Mouse (Mus musculus) spleen, adult 2 months (tissue): ENCODE measurements around the gene Actn1. TPM values are rescaled to one million over a fixed set of nuclear protein-coding genes. Genes with fewer than 3 reads are reported as not detected.

Experiments
- DNase-seq, 2 experiments: peaks; one replicate each; pipeline versions ENCODE4 v3.0.0 to v3.0.0-alpha.2; 2012 to 2021; ENCODE audit warnings: low spot score in 2 of 2, low read depth in 1 of 2
- H3K27ac ChIP-seq: fragments of 200-500 bp; 2 replicates; pipeline ENCODE4 v1.5.1; 2012; ENCODE audit warnings: low read length, inconsistent platforms; ENCODE audit not compliant: insufficient read depth
- H3K27me3 ChIP-seq: fragments of 200-500 bp; 2 replicates; pipeline ENCODE4 v1.6.1; 2012; ENCODE audit warnings: mild to moderate bottlenecking, moderate library complexity, low read length, inconsistent platforms; ENCODE audit not compliant: control insufficient read depth, insufficient read depth
- H3K36me3 ChIP-seq: fragments of 200-500 bp; 2 replicates; pipeline ENCODE4 v1.6.1; 2012; ENCODE audit warnings: mild to moderate bottlenecking, low read length, inconsistent platforms; ENCODE audit not compliant: control insufficient read depth, insufficient read depth
- H3K4me1 ChIP-seq: fragments of 200-500 bp; 2 replicates; pipeline ENCODE4 v1.6.1; 2011; ENCODE audit warnings: inconsistent platforms; ENCODE audit not compliant: control insufficient read depth, insufficient read depth, insufficient read length
- H3K4me3 ChIP-seq: fragments of 200-500 bp; 2 replicates; pipeline ENCODE4 v1.5.1; 2011; ENCODE audit warnings: mild to moderate bottlenecking, inconsistent platforms; ENCODE audit not compliant: insufficient read depth, insufficient read length; ENCODE audit errors: extremely low read depth
- CTCF ChIP-seq: fragments of 200-500 bp; IDR thresholded peaks from 2 replicates; pipeline ENCODE4 v1.5.1; 2011; ENCODE audit warnings: mild to moderate bottlenecking, inconsistent platforms; ENCODE audit not compliant: insufficient read depth, insufficient read length, insufficient replicate concordance; ENCODE audit errors: extremely low read depth
- POLR2A ChIP-seq: fragments of 200-500 bp; IDR thresholded peaks from 2 replicates; pipeline ENCODE4 v1.6.1; 2011; ENCODE audit warnings: low read depth, low read length, inconsistent platforms
- WGBS: fragments of 180-500 bp; shearing (Covaris S2); methylation state at CpG from one replicate; pipeline ENCODE4 v1.1.7; 2018; 5-methylcytosine and 5-hydroxymethylcytosine counted together
- polyA plus RNA-seq: library from polyadenylated mRNA; depleted of rRNA; stranded (reverse); fragments of >200 nt; gene quantifications from 2 replicates; pipeline ENCODE4 v1.2.3, GENCODE M21; 2012

The Actn1 gene
- polyA plus RNA-seq, 1 experiment: 84.7 TPM

DNA sequence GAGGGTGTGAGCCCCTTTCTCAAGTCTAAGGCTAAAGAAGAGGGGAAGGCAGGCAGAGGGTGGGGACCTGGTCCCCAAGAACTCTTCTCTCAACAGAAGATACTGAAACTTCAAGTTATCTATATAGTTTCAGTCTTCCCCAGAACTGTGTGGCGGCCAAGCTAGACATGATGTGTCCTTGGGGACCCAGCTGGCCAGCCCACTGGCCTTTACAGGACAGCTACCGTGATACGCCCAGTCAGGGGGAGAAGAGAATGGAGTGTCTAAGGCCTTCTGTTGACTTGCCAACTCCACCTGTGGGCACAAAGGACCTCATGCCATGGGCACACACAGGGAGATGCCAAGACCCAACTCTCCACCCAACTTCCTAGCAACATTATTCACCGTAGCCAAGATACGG, 31.8 kb downstream of the Actn1 start:
- Histone ChIP-seq H3K4me1 (peaks cover 3% of the 10 kb centered on the region; the same call in 1 of the 2 replicates), H3K36me3 (no peaks in the 10 kb centered on the region), H3K27me3 (no peaks in the 10 kb centered on the region), H3K27ac (no peak overlapping the region), H3K4me3 (no peak overlapping the region)
- 91% methylated on average over 5 of the region's 5 CpGs for WGBS
- no peak for DNase-seq
- TF ChIP-seq POLR2A (no peak), CTCF (no peak)

DNA sequence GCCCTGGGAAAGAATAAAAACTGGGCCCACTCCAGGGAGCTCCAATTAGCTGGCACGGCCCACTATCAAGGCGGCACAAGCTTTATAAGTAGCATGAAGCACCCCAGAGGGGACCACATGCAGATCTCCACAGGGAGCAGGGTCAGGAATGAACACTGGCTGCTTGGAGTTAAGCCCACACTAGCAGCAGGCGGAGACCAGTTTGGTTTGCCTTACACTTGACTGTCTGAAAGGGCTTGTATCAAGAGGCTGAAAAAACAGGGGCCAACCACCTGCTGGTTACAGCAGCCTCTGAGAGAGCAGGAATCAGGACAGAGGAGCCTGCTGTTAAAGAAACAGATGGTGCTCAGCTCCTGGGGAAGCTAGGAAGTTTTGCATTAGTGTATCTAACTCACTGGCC, 32.3 kb downstream of the Actn1 start:
- WGBS: 83% methylated on average over 3 of the region's 3 CpGs
- H3K4me3 ChIP-seq: no peak overlapping the region
- no peaks in the 10 kb centered on the region for H3K27me3 ChIP-seq
- no peak for DNase-seq
- H3K4me1 ChIP-seq: peaks cover 3% of the 10 kb centered on the region; the same call in 1 of the 2 replicates
- H3K27ac ChIP-seq: no peak overlapping the region
- no peaks in the 10 kb centered on the region for H3K36me3 ChIP-seq
- TF ChIP-seq POLR2A (no peak), CTCF (no peak)

DNA sequence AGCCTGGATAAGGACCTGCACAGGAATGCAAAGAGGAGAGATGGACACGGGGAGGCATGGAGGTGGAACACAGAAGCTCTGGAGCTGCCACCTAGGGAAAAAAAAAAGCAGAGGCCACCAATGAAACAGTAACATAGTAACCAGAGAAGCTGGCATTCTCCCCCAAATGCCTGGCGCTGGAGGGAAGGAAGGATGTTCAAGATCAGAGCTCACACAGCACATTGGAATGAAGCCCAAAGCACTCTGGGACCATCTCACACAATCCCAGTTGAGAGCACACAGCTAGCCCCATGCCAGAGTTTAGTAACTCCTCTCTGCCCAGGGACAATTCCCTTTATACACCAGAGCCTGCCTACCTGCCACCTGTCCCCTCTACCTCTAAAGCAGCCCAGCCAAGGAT, 34.1 kb downstream of the Actn1 start:
- Histone ChIP-seq H3K27me3 (no peaks in the 10 kb centered on the region), H3K4me1 (no peaks in the 10 kb centered on the region; the same call in 1 of the 2 replicates), H3K4me3 (no peak overlapping the region), H3K36me3 (no peaks in the 10 kb centered on the region), H3K27ac (no peak overlapping the region)
- DNase-seq: no peak
- TF ChIP-seq CTCF (no peak), POLR2A (no peak)
- 78% methylated on average over 2 of the region's 2 CpGs for WGBS

DNA sequence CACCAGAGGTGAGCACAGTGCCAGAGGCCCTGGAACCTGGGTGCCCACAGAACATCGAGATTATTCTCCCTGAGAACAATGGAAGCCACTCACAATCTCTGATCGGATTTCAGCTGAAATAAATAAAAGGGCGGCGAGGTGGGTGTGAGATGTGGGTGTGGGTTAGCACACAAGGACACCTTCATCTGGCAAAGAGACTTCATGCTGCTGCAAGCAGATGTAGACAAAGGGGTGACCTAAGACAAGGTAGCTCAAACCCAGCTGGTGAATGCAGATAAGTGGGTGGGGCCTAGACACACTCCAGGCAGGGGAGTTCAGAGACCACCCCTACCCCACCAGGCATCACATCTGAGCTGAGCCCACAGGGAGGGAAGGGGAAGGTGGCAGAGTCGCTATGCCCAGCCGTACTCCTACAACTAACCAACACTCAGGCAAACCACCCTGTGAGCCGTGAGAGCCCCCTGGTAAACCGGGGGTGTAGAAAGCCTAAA, 35.9 kb downstream of the Actn1 start:
- no peak for TF ChIP-seq POLR2A
- TF ChIP-seq CTCF: no peak
- Histone ChIP-seq H3K4me3 (no peak overlapping the region), H3K4me1 (no peaks in the 10 kb centered on the region), H3K27ac (no peak overlapping the region), H3K36me3 (no peaks in the 10 kb centered on the region), H3K27me3 (no peaks in the 10 kb centered on the region)
- no peak for DNase-seq
- WGBS: 82% methylated on average over 8 of the region's 8 CpGs

DNA sequence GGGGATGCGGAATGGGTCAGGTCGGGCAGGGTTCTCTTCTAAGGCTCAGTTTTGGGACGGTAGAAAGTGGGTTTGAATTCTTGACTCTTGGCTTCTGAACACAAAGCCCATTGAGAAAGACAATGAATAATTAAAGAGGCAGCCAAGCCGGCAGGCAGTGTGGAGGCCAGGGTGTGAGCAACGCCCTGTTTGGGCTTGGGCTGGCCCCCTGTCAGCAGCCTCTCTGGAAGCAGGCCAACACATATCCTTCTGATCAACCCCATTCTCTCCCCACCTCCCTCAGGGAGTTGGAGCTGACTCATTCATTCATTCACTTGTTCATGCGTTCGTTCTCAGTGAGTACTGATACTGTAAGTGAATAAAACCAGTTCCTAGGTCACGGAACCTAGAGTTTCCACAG, 36.7 kb downstream of the Actn1 start:
- WGBS: 78% methylated on average over 8 of the region's 8 CpGs
- no peak for DNase-seq
- H3K36me3 ChIP-seq: no peaks in the 10 kb centered on the region
- H3K4me3 ChIP-seq: no peak overlapping the region
- TF ChIP-seq CTCF (no peak), POLR2A (no peak)
- H3K27ac ChIP-seq: no peak overlapping the region
- no peaks in the 10 kb centered on the region for H3K27me3 ChIP-seq
- H3K4me1 ChIP-seq: no peaks in the 10 kb centered on the region

DNA sequence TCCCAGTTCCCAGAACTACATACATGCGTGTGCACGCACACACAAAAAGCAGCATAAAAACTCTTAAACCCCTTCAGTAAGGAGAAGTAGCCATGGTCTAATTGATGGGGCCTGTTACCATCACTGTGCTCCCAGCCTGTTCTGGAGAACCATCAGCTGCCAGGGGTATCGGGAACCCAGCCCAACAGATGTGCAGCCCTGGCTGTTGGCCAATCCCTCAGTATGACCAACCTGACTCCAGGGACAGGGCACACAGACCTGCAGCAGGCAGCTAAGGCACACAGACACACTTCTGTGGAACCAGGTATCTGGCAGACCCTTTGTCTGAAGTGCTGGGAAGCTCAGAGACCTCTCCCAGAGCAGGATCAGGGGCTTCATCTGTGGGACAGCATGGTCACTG, 37.7 kb downstream of the Actn1 start:
- H3K27ac ChIP-seq: no peak overlapping the region
- no peaks in the 10 kb centered on the region for H3K27me3 ChIP-seq
- no peaks in the 10 kb centered on the region for H3K4me1 ChIP-seq
- WGBS: 90% methylated on average over 3 of the region's 3 CpGs
- no peak for DNase-seq
- no peaks in the 10 kb centered on the region for H3K36me3 ChIP-seq
- TF ChIP-seq POLR2A (no peak), CTCF (no peak)
- no peak overlapping the region for H3K4me3 ChIP-seq

DNA sequence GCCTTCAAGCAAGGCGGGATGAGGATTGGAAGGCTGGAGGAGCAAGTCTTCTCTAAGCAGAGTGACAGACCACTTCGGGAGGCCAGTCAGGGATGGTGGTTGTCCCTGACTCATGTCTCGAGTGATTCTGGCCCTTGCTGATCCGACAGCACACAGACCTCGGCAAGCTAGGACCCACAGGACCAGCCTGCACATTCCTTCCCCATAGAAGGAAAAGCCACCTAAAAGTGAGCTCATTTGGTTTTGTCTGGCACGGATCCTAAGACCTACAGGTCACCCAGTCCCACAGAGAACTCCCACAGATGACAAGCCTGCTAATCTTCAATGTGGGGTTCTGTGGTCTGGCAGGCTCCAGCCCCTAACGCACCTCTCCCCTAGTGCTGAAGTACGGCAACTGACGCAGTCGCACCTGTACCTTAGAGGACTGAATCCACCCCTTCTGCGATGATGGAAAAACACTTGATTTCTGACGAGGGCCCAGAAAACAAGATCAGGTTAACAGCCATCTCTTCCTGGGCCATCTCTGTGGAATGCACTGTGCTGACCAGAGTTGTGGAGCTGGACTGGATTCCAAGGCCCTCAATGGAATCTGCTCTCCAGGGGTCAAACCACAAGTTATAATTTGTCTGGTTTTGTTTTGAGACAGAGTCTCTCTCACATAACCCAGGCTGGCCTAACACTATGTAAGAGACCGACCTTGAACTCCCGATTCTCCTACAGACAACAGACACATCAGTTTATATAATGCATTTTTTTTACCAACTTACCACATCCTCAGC, 39.7 kb downstream of the Actn1 start:
- 87% methylated on average over 14 of the region's 14 CpGs for WGBS
- H3K36me3 ChIP-seq: no peaks in the 10 kb centered on the region
- no peak overlapping the region for H3K4me3 ChIP-seq
- H3K27ac ChIP-seq: no peak overlapping the region
- H3K4me1 ChIP-seq: no peaks in the 10 kb centered on the region; the same call in 1 of the 2 replicates
- DNase-seq: no peak
- no peaks in the 10 kb centered on the region for H3K27me3 ChIP-seq
- no peak for TF ChIP-seq CTCF
- TF ChIP-seq POLR2A: no peak
